Mouse (Mus musculus): ENCODE results near the gene Abca14.

Abca14 gene

DNA sequence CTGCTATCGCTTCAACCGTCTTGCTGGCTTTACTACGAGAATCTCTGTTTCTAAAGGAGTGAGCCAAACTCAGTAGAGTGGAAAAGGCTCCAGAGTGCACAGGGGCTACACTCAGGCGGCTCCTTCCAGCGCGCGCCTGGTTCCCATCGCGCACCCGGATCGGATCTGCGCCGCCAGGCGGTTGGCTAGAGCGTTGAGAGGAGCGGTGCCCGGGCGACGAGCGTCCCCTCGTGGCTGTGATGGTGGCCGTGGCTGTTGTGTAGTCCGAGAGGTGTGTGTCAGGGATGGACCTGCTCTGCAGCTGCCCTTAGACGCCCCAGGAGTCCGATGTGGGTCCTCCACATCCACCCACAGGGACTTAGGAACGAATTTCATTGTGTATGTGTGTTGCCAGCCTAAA lies at the start of gene Abca14:
Gene Abca14, plus strand, starts transcription at position 173 of the 400 bp plus-strand sequence.
- in situ Hi-C loops (cut with MseI, MboI), result no loop called here

DNA sequence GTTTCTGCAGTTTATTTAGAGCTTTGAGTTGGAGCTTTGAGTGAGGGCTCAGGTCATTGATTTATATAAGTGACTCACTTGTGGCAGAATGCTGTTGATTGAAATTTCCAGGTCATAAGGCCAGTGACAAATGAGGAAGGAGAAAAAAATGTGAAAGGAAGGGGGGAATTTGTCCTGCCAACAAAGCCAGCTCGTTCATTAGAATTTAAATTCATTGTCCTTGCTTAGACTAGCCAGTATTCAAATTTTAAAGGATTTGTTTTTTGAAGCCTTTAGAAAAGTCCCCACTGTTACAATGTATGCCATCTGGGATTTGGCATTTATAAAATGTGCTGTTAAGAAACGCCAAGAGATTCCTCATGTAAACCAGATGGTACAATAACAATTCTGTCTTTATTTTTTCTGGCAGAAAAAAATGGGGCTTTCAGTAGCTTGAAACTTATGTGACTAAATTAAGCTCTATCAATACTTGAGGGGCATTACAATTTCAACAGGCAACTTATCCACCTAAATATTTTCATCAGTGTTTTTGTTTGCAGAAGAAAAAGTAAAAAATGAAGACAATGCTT lies 46.8 kb upstream of the Abca14 start:
- in situ Hi-C loops (cut with MseI, MboI), result no loop called here

DNA sequence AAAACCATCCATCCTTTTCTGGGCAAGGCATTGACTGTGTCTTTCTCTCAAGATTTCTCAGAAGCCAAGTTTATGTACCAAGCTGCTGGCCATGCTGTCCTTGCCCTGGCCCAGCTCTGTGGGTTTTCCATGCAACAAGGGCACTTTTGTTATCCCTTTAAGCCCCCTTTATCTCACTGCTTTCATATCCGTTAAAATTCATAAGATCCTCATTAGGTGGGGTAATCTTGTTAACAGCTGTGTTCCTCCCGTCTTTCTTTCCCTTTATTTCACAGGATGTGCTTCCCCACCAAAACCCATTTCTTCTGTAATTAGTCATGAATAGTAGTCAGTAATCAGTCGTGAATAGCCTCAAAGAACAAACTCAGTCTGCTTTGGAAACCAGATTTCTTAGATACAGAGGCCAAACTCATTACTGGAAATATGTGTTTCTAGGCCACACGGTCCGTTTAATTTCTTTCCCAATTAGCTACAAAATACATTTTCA lies 46.1 kb upstream of the Abca14 start:
- in situ Hi-C loops (cut with MseI, MboI), result no loop called here

DNA sequence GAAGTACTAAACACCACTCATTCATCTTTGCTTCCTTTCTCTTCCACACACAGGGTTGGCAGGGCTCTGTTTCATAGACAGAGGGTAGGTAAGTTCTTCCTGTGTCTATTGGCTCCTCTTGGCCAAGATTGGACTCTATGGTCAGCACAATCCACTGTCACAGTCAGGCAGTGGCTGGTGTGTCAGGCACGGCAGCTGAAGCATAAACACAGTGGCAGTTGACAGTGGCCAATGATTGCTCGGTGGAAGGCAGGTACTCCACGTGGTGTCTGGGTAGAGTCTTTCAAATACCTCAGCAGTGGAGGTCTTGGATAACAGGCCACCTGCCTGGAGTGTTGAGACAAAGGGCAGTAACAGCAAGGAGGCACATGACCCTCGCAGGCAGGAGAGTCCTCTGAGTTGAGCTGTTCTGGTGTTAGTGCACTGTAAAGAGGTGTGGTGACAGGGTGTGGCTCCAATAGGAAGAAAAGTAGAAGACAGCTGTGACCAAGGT lies 45.6 kb upstream of the Abca14 start:
- in situ Hi-C loops (cut with MseI, MboI), result no loop called here

DNA sequence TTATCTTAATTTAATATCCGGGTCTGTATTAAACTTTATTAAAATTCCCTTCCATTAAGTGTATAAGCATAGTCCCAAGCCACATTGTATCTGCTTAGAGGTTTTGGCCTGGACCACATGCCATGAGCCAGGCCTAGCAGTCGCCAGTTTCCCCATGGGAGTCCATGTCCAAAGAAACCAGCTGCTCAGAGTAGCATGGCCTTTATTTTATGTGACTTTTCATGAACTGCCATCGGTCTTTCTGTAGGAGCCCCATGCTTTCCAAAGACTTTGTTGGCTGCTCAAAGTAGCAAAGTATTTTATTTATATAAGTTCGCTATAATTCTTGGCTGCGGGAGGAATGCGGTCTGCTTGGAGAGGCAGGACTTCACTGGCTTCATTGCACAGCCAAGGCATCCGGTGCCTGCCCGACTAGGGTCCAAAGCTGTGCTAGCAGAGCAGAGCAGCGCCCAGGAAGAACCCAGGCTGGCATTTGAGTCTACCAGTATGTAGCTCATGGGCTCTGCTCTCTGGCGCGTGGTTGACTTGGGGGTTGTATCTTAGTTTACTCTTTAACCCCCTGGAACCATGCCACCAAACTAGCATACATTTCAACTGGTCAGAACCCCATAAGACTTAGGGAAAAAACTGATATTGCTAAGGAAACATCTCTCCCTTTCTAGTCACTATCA lies 40.0 kb upstream of the Abca14 start:
- in situ Hi-C loops (cut with MseI, MboI), result no loop called here

DNA sequence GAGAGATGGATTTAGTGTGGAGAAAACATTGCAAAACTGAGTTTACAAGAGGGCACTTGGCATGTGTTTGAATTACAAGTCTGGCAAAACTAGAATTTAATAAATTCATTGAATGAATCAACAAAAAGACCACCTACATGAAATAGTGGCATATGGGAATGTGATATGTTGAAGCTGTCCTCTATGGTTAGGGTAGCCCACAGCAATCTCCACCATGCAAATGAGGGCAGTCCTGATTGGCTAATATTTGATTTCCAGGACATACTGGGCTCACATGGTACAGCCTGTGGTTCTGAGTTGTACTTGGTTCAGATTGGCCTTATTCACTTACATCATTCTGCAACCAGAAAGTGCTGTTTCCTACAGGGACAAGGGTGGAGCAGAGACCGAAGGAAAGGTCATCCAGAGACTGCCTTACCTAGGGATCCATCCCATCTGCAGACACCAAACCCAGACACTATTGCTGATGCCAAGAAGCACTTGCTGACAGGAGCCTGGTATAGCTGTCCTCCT lies 31.5 kb upstream of the Abca14 start:
- in situ Hi-C loops (cut with MseI, MboI), result no loop called here

DNA sequence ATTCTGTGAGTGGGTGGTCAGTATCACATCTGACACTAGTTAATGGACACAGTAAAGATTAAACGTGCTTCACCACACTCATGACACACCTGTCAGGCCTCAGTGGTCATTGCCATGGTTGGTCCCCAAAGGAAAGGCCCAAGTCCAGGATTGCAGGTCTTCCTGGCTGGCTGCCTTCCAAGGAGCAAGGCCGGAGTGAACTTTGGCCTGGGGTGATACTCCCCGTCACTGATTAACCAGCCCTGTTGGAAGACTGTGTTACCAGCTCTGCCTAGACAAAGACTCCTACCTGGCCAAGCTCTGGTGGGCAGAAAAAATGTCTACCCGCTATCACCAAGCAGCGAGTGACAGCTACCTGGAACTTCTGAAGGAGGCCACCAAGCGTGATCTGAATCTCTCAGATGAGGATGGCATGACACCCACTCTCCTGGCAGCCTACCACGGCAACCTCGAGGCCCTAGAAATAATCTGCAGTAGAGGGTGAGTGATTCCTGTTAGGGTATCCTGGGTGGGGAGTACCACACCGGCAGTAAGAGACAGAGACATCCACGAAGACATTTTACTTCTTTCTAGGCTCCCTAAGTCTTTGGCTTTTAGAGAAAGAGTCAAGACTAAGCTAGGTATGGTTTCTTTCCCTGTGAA lies 30.0 kb upstream of the Abca14 start, which contains the start of gene Anks4b:
Gene Anks4b, plus strand, starts transcription at position 256 of the 642 bp plus-strand sequence.
- in situ Hi-C loops (cut with MseI, MboI), result no loop called here

DNA sequence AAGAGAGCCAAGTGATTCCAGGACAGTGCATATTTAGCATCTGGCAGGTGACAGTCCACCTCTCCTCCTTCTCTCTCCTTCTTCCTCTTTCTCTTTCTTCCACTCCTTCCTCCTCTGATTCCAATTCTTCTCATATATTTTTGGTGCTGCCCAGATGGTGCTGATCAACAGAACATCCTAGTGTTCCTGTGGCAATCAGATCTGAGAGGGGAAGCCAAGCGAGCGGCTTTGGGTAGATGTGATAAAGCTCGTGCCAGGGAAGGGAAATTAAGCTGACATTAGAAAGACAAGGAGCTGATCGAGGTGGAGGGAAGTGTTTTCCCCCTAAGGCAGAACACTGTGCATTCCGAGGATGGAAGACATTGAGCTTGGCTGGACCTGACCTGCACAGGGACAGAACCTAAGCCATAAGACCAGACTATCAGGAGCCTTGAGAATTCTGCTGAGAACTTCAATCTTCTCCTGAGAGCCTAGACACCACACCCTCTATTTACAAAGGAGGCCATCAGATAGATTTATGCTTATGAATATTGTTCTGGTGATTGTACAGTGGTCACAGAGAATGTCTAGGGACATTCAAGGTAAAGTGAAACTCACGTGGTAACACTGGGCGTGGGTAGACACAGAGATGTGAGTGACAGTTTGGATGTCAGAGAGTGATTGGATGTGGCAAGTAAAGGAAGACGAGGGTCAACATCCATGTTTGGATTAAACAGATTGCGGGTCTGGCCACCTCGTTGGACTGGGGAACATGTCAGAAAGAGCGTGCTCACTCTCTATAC lies 28.8 kb upstream of the Abca14 start:
- in situ Hi-C loops (cut with MseI, MboI), result no loop called here

DNA sequence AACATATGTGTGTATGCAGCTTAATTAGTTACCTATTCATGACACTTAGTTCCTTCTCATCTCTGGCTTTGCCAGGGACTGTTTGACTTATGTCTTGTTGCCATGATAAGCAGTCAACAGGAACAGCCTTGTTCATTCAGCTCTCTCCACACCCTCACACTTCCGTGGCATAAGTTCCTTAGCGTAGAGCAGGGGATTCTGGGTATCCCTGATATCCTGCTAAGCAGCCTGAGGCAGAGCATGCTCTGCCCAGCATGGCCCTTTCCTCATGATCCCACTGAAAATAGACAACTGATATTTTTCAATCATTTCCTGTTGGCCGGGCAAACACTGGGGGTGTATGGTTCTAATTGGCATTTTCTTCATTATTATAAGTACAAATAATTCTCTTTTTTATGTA lies 26.1 kb upstream of the Abca14 start:
- in situ Hi-C loops (cut with MseI, MboI), result no loop called here

DNA sequence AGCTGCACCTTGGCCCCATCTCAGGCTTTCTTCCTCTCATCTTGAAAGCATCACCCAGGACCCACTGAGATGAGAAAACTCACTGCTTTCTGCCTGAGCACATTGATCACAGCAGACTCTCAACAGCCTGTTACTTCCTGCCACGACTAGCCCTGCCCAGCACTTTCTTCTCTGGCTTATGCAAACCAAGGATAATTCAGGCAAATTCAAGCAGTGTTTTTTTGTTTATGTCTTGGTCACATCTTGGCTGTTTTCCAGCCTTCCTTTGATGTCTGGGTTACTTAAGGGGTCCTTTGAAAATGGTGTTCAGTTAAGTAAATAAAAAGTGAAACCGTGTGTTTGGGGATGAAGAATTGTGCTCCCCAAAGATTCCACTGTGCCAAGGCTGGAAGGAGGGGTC lies 24.8 kb upstream of the Abca14 start:
- in situ Hi-C loops (cut with MseI, MboI), result no loop called here

DNA sequence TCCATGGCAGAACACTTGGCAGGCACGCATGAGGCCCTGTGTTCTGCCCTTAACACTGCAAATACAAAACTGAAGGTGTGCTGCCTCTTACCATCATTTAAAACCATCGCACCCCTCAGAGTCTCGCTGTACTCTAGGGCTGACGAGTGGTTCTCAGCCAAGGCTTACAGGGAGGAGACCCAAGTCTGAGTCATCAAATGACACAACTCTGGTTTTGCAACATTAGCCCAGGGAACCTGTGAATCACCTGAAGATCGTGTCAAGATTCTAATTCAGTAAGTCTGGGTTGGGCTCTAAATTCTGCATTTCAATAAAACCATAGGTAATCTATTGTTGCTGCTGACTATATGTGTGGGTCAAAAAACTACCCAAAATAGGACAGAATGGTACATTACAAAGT lies 23.2 kb upstream of the Abca14 start:
- in situ Hi-C loops (cut with MseI, MboI), result no loop called here

DNA sequence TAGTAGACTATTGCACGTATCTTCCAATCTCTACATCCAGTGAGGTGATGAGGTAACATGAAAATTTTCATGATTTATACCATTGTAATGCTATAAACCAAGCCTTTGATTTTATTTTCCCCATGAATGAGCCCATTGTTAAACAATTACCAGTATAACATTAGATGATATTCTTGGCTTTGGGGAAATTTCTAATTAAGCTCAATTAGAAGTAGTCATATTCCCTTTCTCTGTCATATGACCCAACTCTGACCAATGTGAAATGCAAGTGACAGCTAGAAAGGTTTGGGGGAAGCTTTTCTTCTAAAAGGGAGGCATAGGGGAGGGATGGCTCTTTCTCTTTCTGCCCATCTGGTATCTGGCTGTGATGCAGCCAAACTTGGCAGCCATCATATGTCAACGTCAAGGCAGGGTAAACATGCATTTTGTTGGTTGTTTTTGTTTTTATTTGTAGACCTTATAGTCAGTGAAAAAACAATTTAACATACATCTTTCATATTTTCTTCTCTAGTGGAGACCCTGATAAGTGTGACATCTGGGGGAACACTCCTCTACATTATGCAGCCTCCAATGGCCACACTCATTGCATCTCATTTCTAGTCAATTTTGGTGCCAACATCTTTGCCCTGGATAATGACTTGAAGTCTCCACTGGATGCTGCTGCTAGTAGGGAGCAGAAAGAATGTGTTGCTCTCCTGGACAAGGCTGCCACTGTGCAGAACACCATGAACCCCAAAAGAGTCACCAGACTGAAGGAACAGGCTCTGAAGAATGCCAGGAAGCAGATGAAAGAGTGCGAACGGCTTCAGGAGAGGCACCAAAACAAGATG lies 22.1 kb upstream of the Abca14 start:
- in situ Hi-C loops (cut with MseI, MboI), result no loop called here

DNA sequence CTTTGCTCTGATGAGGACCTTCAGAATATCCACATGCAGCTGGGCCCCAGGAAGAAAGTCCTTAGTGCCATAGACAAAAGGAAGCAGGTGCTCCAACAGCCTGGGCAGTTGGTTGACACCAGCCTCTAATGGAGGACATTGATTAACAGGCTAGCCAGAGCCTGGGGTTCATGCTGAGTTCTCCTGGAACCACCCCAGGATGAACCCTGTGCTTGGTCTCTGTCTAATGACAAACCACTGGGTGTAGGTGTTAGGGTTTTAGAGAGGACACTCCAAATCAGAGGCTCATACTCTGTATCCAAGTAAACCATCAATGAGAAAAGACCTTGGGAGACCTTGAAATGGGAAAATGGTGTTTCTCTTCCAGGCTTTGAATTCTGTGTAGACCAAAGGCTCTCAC lies 20.9 kb upstream of the Abca14 start:
- in situ Hi-C loops (cut with MseI, MboI), result no loop called here

DNA sequence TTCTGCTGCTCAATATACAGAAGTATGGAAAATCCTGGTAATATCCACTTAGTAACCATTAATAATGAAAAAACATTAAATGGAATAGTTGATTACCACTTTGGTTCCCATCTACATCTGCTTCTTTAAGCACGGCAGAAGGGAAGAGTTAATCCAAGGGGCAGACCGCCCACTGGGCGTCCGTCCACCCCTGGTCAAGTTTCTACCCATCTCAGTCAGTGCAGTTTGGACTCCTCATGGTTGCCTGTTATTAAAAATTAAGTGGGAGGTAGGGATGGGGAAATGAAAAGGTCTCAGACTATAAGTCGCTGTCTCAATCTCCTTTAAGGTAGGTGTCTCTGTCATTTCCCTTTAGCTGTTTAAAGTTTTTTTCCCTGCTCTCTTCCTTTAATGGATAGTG lies 14.8 kb upstream of the Abca14 start:
- in situ Hi-C loops (cut with MseI, MboI), result no loop called here

DNA sequence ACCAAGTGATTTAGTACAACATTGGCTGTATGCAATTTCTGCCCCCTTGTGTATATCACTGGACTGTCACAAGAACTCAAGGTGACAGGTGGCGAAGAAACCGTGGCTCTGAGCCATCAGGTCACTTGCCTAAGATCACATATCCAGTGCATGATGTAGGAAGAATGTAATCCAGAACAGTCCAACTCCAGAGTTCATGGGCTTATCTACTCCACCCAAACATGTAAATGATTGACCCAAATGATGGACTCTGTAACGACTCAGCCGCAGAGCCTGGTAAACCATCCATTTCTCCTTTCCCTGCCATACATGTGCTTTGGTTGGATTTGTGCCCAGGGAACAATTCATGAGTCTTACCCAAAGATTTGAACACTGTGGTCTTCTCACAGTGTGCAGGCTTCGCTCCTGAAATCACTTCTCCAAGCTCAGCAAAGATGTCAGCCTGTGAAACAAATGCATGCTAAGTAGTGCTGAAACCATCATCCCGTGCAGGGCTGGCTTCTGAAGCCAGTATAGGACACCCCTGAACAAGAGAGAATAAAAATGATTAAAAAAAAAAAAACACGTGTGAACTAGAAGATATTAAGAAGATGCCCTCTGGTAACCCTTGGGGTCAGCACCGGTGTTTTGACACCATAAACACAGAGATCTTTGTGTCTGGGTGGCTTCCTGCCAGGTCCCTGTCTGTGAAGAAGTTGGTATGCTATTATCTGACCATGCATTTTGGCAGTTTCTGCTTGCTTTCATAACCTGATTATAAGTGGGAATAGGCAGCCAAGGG lies 14.2 kb upstream of the Abca14 start:
- in situ Hi-C loops (cut with MseI, MboI), result no loop called here

DNA sequence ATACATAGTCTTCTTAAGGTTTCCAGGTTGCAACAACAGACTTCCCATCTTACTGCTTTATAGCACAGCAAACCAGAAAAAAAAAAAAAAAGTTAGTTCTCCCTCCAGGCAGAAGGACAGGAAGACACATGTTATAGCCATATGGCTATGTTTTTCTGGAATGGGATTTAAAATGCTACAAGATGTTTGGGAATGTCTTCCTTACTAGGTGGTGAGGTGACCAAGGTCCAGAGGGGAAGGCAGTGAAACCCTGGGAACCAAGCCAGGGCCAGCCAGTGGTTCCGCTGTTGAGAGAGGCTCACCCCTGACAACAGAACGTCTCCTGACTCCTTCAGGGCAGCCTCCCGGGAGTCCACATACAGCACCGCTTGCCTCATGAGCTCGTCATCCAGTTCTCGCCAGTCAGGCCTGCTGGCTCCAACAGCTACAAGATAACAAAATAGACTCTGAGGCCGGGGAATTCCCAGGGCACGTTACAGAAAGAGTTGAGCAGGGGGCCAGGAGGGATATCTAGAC lies 13.6 kb upstream of the Abca14 start:
- in situ Hi-C loops (cut with MseI, MboI), result no loop called here

DNA sequence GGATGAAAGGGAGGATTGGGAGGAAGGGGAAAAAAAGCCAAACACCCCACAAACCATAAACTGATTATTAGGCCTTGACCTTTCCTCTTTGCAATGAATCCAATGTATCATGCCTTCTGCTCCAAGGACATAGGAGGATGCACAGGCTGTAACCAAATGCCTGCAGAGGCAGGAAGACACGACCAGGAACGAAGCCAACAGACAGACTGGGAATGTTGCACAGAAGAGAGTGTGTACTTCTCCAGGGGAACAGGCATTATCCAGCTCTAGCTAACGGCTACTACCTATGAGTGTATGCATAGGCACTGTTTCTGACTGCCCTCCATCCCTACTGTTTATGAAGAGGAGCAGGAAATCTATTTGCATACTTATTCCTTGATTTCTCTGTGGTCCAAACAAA lies 11.6 kb upstream of the Abca14 start:
- in situ Hi-C loops (cut with MseI, MboI), result no loop called here

DNA sequence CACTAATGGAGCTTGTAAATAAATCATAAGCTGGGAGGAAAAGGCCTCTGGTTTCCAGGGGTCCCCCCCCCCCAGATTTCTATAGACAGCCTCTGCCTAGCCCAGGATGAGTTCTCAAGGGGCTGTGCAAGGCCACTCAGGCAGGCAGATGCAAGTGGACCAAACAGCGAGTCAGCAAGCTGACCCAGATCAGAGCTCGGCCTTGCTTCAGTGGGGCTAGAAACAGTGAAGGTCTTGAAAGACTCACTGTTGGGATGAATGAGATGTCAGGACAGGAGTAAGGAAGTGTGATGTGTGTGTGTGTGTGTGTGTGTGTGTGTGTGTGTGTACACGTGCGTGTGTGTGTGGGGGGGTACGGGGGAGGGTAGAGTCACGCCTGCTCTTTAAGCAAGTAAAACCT lies 10.9 kb upstream of the Abca14 start:
- in situ Hi-C loops (cut with MseI, MboI), result no loop called here

DNA sequence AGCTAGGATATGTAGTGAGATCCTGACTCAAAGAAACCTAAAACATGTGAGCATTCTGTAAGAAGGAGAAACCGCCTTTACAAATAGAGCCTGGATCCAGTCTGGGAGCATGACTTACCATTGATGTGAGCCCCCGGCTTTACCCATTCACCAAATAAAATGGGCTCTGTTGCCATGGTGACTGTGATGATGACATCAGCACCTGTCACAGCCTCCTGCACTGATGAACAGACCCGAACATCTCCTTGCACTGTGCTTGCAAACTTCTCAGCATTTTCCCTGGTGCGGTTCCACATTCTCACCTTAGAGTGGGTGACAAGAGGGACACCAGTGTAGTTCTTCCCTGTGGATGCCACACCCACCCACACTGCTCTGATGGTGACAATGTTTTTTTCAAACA lies 8.6 kb upstream of the Abca14 start:
- in situ Hi-C loops (cut with MseI, MboI), result no loop called here

DNA sequence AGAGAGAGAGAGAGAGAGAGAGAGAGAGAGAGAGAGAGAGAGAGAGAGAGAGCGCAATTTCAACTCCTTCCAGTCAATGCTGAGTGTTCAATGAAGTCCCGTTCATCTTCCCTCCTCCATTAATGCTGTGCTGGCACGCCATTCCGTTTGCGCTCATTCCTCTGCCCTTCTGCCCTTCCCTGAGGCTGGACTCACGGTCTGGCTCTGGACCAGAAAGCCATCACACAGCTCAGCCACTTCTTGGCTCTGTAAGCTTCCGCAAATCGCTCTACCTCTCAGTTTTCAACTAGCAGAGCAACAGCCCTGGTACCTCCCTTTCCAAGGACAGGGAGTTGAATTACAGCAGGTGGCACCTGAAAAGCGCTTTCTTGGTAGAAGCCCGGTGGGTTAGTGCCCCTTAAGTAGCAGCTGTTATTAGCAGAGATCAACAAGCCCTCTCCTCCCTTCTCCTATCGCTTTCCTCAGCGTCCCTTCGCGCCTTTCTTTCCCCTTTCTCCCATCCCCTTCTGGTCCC lies 2.5 kb upstream of the Abca14 start:
- in situ Hi-C loops (cut with MseI, MboI), result no loop called here
